Mouse (Mus musculus): ENCODE measurements around the gene Iqcg.

DNA sequence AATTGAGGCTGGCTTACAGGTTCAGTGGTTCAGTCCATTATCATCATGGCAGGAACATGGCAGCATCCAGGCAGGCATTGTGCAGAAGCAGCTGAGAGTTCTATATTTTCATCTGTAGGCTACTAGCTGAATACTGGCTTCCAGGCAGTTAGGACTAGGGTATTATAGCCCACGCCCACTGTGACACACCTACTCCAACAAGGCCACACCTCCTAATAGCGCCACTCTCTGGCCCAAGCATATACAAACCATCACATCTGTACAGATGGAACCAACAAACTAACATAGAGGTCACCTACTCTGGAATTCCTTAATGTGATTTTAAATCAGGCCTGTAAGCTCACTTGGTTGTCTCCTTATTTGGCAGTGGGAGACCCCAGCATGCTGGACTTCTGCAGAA, 7.3 kb downstream of the Iqcg start:
- TF ChIP-seq CTCF (conservative IDR thresholded peaks at IDR 0.05; ENCODE audit: low read length), result no peak
- no peak for TF ChIP-seq NANOG (IDR thresholded peaks at IDR 0.05; ENCODE audit: borderline replicate concordance, low read length)
